Mouse (Mus musculus): ENCODE results near the gene Evx2. TPM values are rescaled to one million over a fixed set of nuclear protein-coding genes. Genes with fewer than 3 reads are reported as not detected.

The Evx2 gene
- polyA plus RNA-seq, 1 experiment from 2014 or later = 0.58 TPM

- H3K9ac ChIP-seq (ENCODE audit: low read depth, low read length) = no peak overlapping the region
- H3K4me3 ChIP-seq (ENCODE audit: low read length) = no peak overlapping the region
- no peaks in the 10 kb centered on the region for H3K9me3 ChIP-seq (ENCODE audit: control insufficient read depth, low read length)
- no peak overlapping the region for H3K27ac ChIP-seq (ENCODE audit: low read depth, low read length)
- no peaks in the 10 kb centered on the region for H3K27me3 ChIP-seq (replicated peaks; ENCODE audit: control insufficient read depth, insufficient read depth, low read length)
- H3K4me2 ChIP-seq (ENCODE audit: low read length) = no peak overlapping the region
- no peak for ATAC-seq
- H3K36me3 ChIP-seq (ENCODE audit: control insufficient read depth, insufficient read depth, low read length) = no peaks in the 10 kb centered on the region
- WGBS = 85% methylated on average over 3 of the region's 3 CpGs
- H3K4me1 ChIP-seq (ENCODE audit: control insufficient read depth, insufficient read depth, low read depth, low read length) = no peaks in the 10 kb centered on the region
Observed at GRCm38 (mm10) chr2:74619676-74620246, 39.6 kb downstream of the Evx2 start.

GRCm38 (mm10) chr2:74617706-74618105 is 41.7 kb downstream of the Evx2 start:
- WGBS = 86% methylated on average over 9 of the region's 9 CpGs
- Histone ChIP-seq H3K9me3 (ENCODE audit: control insufficient read depth, low read length) (no peaks in the 10 kb centered on the region), H3K36me3 (ENCODE audit: control insufficient read depth, insufficient read depth, low read length) (no peaks in the 10 kb centered on the region), H3K27me3 (replicated peaks; ENCODE audit: control insufficient read depth, insufficient read depth, low read length) (no peaks in the 10 kb centered on the region), H3K4me1 (ENCODE audit: control insufficient read depth, insufficient read depth, low read depth, low read length) (no peaks in the 10 kb centered on the region), H3K27ac (ENCODE audit: low read depth, low read length) (no peak overlapping the region), H3K4me3 (ENCODE audit: low read length) (no peak overlapping the region), H3K4me2 (ENCODE audit: low read length) (no peak overlapping the region), H3K9ac (ENCODE audit: low read depth, low read length) (no peak overlapping the region)
- ATAC-seq = no peak

- Histone ChIP-seq H3K36me3 (ENCODE audit: control insufficient read depth, insufficient read depth, low read length) (no peaks in the 10 kb centered on the region), H3K9me3 (ENCODE audit: control insufficient read depth, low read length) (no peaks in the 10 kb centered on the region), H3K9ac (ENCODE audit: low read depth, low read length) (no peak overlapping the region), H3K27ac (ENCODE audit: low read depth, low read length) (no peak overlapping the region), H3K4me1 (ENCODE audit: control insufficient read depth, insufficient read depth, low read depth, low read length) (no peaks in the 10 kb centered on the region), H3K27me3 (replicated peaks; ENCODE audit: control insufficient read depth, insufficient read depth, low read length) (no peaks in the 10 kb centered on the region), H3K4me2 (ENCODE audit: low read length) (no peak overlapping the region), H3K4me3 (ENCODE audit: low read length) (no peak overlapping the region)
- ATAC-seq = no peak
- 75% methylated on average over 4 of the region's 4 CpGs for WGBS
Observed at GRCm38 (mm10) chr2:74611406-74611805, 48.0 kb downstream of the Evx2 start.

GRCm38 (mm10) chr2:74609350-74609749 is 50.0 kb downstream of the Evx2 start:
- Histone ChIP-seq H3K4me2 (ENCODE audit: low read length) (no peak overlapping the region), H3K9ac (ENCODE audit: low read depth, low read length) (no peak overlapping the region), H3K9me3 (ENCODE audit: control insufficient read depth, low read length) (no peaks in the 10 kb centered on the region), H3K4me1 (ENCODE audit: control insufficient read depth, insufficient read depth, low read depth, low read length) (no peaks in the 10 kb centered on the region), H3K27ac (ENCODE audit: low read depth, low read length) (no peak overlapping the region), H3K36me3 (ENCODE audit: control insufficient read depth, insufficient read depth, low read length) (no peaks in the 10 kb centered on the region), H3K27me3 (replicated peaks; ENCODE audit: control insufficient read depth, insufficient read depth, low read length) (no peaks in the 10 kb centered on the region), H3K4me3 (ENCODE audit: low read length) (no peak overlapping the region)
- ATAC-seq = no peak

- 86% methylated on average over 5 of the region's 5 CpGs for WGBS
- no peaks in the 10 kb centered on the region for H3K4me1 ChIP-seq (ENCODE audit: control insufficient read depth, insufficient read depth, low read depth, low read length)
- H3K9me3 ChIP-seq (ENCODE audit: control insufficient read depth, low read length) = no peaks in the 10 kb centered on the region
- no peak overlapping the region for H3K4me3 ChIP-seq (ENCODE audit: low read length)
- H3K27me3 ChIP-seq (replicated peaks; ENCODE audit: control insufficient read depth, insufficient read depth, low read length) = no peaks in the 10 kb centered on the region
- no peak overlapping the region for H3K4me2 ChIP-seq (ENCODE audit: low read length)
- no peak overlapping the region for H3K27ac ChIP-seq (ENCODE audit: low read depth, low read length)
- no peak for ATAC-seq
- no peak overlapping the region for H3K9ac ChIP-seq (ENCODE audit: low read depth, low read length)
- H3K36me3 ChIP-seq (ENCODE audit: control insufficient read depth, insufficient read depth, low read length) = no peaks in the 10 kb centered on the region
Observed at GRCm38 (mm10) chr2:74606087-74606760, 53.1 kb downstream of the Evx2 start.

- no peaks in the 10 kb centered on the region for H3K9me3 ChIP-seq (ENCODE audit: control insufficient read depth, low read length)
- no peak overlapping the region for H3K4me3 ChIP-seq (ENCODE audit: low read length)
- 21% methylated on average over 3 of the region's 3 CpGs for WGBS
- H3K36me3 ChIP-seq (ENCODE audit: control insufficient read depth, insufficient read depth, low read length) = no peaks in the 10 kb centered on the region
- H3K9ac ChIP-seq (ENCODE audit: low read depth, low read length) = no peak overlapping the region
- H3K4me2 ChIP-seq (ENCODE audit: low read length) = no peak overlapping the region
- no peak overlapping the region for H3K27ac ChIP-seq (ENCODE audit: low read depth, low read length)
- no peaks in the 10 kb centered on the region for H3K27me3 ChIP-seq (replicated peaks; ENCODE audit: control insufficient read depth, insufficient read depth, low read length)
- ATAC-seq = no peak
- H3K4me1 ChIP-seq (ENCODE audit: control insufficient read depth, insufficient read depth, low read depth, low read length) = no peaks in the 10 kb centered on the region
Observed at GRCm38 (mm10) chr2:74604011-74604410, 55.3 kb downstream of the Evx2 start.

Small RNA genes within 50 kb of the gene (microRNA-seq; reads per million reads assigned to microRNA genes)
- not detected for gene Gm44463

Other genes with a start within 250 kb of the Evx2 start
- gene Lnpk, start 80.1 kb downstream of the Evx2 start, polyA plus RNA-seq (2015; fragmentation: Nextera tagmentation; extraction: Ambion mirVana) = 42.9 and 45.2 TPM in 2 replicates
- gene Hoxd13, start 8.8 kb upstream of the Evx2 start, polyA plus RNA-seq (2015; fragmentation: Nextera tagmentation; extraction: Ambion mirVana) = 0.06 TPM in 1 of 2 replicates, not detected in the other
- not detected in 2 replicates for gene Hoxd12, start 15.5 kb upstream of the Evx2 start, polyA plus RNA-seq (2015; fragmentation: Nextera tagmentation; extraction: Ambion mirVana)
- gene Hoxd11, start 20.0 kb upstream of the Evx2 start, polyA plus RNA-seq (2015; fragmentation: Nextera tagmentation; extraction: Ambion mirVana) = not detected in 2 replicates
- gene Hoxd10, start 32.4 kb upstream of the Evx2 start, polyA plus RNA-seq (2015; fragmentation: Nextera tagmentation; extraction: Ambion mirVana) = not detected in 2 replicates
- gene Hoxd9, start 38.2 kb upstream of the Evx2 start, polyA plus RNA-seq (2015; fragmentation: Nextera tagmentation; extraction: Ambion mirVana) = 0.07 TPM in 1 of 2 replicates, not detected in the other
- gene Hoxd8, start 45.1 kb upstream of the Evx2 start, polyA plus RNA-seq (2015; fragmentation: Nextera tagmentation; extraction: Ambion mirVana) = 0.66 and 1.1 TPM in 2 replicates
- gene Hoxd3, start 52.4 kb upstream of the Evx2 start, polyA plus RNA-seq (2015; fragmentation: Nextera tagmentation; extraction: Ambion mirVana) = 43.8 and 48.0 TPM in 2 replicates
- gene Hoxd4, start 52.4 kb upstream of the Evx2 start, polyA plus RNA-seq (2015; fragmentation: Nextera tagmentation; extraction: Ambion mirVana) = 2.2 and 2.3 TPM in 2 replicates
- gene Gm28230, start 67.2 kb upstream of the Evx2 start, polyA plus RNA-seq (2015; fragmentation: Nextera tagmentation; extraction: Ambion mirVana) = 0.45 and 0.72 TPM in 2 replicates
- 1.1 and 1.3 TPM in 2 replicates for gene Hoxd1, start 103.4 kb upstream of the Evx2 start, polyA plus RNA-seq (2015; fragmentation: Nextera tagmentation; extraction: Ambion mirVana)
- gene Mtx2, start 166.2 kb upstream of the Evx2 start, polyA plus RNA-seq (2015; fragmentation: Nextera tagmentation; extraction: Ambion mirVana) = 156 and 171 TPM in 2 replicates

Data from hindbrain, embryonic 16.5 days (tissue).